Mouse (Mus musculus) liver, postnatal 0 days (tissue): ENCODE data around the gene Twf2. TPM values are rescaled to one million over a fixed set of nuclear protein-coding genes. Genes with fewer than 3 reads are reported as not detected.

Experiments
- ATAC-seq: fragments of 200-750 bp; cut with Nextera tagmentation; 2 replicates; pipeline ENCODE4 v1.8.0; 2017; ENCODE audit warnings: mild to moderate bottlenecking, moderate library complexity
- DNase-seq: peaks from one replicate; pipeline ENCODE4 v3.0.0-alpha.2; 2016
- H3K27ac ChIP-seq: fragments of 300-500 bp; sonication (generic); 2 replicates; pipeline ENCODE4 v1.5.1; 2014; ENCODE audit warnings: antibody characterized with exemption, moderate library complexity, mild to moderate bottlenecking, low read depth
- H3K27me3 ChIP-seq: fragments of 300-500 bp; sonication (generic); 2 replicates; pipeline ENCODE4 v1.6.1; 2014; ENCODE audit warnings: low read length, control low read depth, mixed read lengths; ENCODE audit not compliant: insufficient read depth
- H3K36me3 ChIP-seq: fragments of 300-500 bp; sonication (generic); replicated peaks from 2 replicates; pipeline ENCODE4 v1.6.1; 2014; ENCODE audit warnings: mild to moderate bottlenecking, control low read depth, low read length, moderate library complexity, mixed read lengths; ENCODE audit not compliant: insufficient read depth
- H3K4me1 ChIP-seq: fragments of 300-500 bp; sonication (generic); 2 replicates; pipeline ENCODE4 v1.6.1; 2014; ENCODE audit warnings: antibody characterized with exemption, mild to moderate bottlenecking, control low read depth; ENCODE audit not compliant: insufficient read depth
- H3K4me2 ChIP-seq: fragments of 300-500 bp; sonication (generic); 2 replicates; pipeline ENCODE4 v1.6.1; 2014; ENCODE audit warnings: low read depth, mild to moderate bottlenecking, low read length, moderate library complexity, mixed read lengths
- H3K4me3 ChIP-seq: fragments of 300-500 bp; sonication (generic); 2 replicates; pipeline ENCODE4 v1.5.1; 2014; ENCODE audit warnings: low read depth, low read length
- H3K9ac ChIP-seq: fragments of 300-500 bp; sonication (generic); replicated peaks from 2 replicates; pipeline ENCODE4 v1.6.1; 2014; ENCODE audit warnings: mild to moderate bottlenecking, moderate library complexity
- H3K9me3 ChIP-seq: fragments of 300-500 bp; sonication (generic); 2 replicates; pipeline ENCODE4 v1.6.1; 2016; ENCODE audit warnings: mild to moderate bottlenecking, control low read depth, low read length, mixed read lengths
- CTCF ChIP-seq: sonication (generic); IDR thresholded peaks from 2 replicates; pipeline ENCODE4 v1.5.1; 2016; ENCODE audit warnings: antibody characterized with exemption, low read depth
- EP300 ChIP-seq: IDR thresholded peaks from 2 replicates; pipeline ENCODE4 v1.6.1; 2016; ENCODE audit warnings: antibody characterized with exemption, low read depth, mild to moderate bottlenecking
- WGBS: fragments of 180-500 bp; shearing (Covaris S2); extraction: QIAGEN DNeasy Blood & Tissue Kit; methylation state at CpG from one replicate; pipeline ENCODE4 v1.1.7; 2014; ENCODE audit not compliant: insufficient replicate concordance; 5-methylcytosine and 5-hydroxymethylcytosine counted together
- polyA plus RNA-seq: library from polyadenylated mRNA; unstranded; fragments of >200 nt; fragmentation: Nextera tagmentation; extraction: Ambion mirVana; gene quantifications from 2 replicates; pipeline ENCODE4 v1.2.1, GENCODE M21; 2015

Gene Twf2
- polyA plus RNA-seq, 1 experiment from 2014 or later = 23.0 TPM

- TF ChIP-seq EP300 (no peak), CTCF (no peak)
- Histone ChIP-seq H3K4me1 (peaks cover 29% of the 10 kb centered on the region), H3K36me3 (peaks cover 12% of the 10 kb centered on the region), H3K27ac (0 out of 2 replicates have a peak overlapping the region, but pooled peaks have one; percentile 11), H3K4me3 (peak overlapping the region; percentile 69; the same call in 1 of the 2 replicates), H3K9me3 (no peaks in the 10 kb centered on the region), H3K4me2 (peak overlapping the region; percentile 85), H3K27me3 (no peaks in the 10 kb centered on the region), H3K9ac (no peak overlapping the region)
- ATAC-seq = no peak
- no peak for DNase-seq
- WGBS = 78% methylated on average over 3 of the region's 3 CpGs
These were observed 5.7 kb upstream of the Twf2 start for GRCm38 (mm10) chr9:106197081-106197713.

- Histone ChIP-seq H3K4me1 (peaks cover 27% of the 10 kb centered on the region), H3K4me2 (peak overlapping the region; percentile 85), H3K9me3 (no peaks in the 10 kb centered on the region), H3K36me3 (peaks cover 12% of the 10 kb centered on the region), H3K9ac (no peak overlapping the region), H3K27me3 (no peaks in the 10 kb centered on the region), H3K4me3 (peak overlapping the region; percentile 69), H3K27ac (no peak overlapping the region)
- WGBS = 85% methylated on average over 9 of the region's 9 CpGs
- TF ChIP-seq CTCF = no peak
- no peak for TF ChIP-seq EP300
- ATAC-seq (no peak), DNase-seq (no peak)
These were observed 5.2 kb upstream of the Twf2 start for GRCm38 (mm10) chr9:106197732-106198131.

GRCm38 (mm10) chr9:106198962-106199458, 3.9 kb upstream of the Twf2 start:
- WGBS = under 1% methylated on average over 46 of the region's 51 CpGs
- H3K27me3 ChIP-seq = no peaks in the 10 kb centered on the region
- ATAC-seq = peak; percentile 59
- H3K36me3 ChIP-seq = peaks cover 12% of the 10 kb centered on the region
- peak overlapping the region; percentile 85 for H3K4me2 ChIP-seq
- peak overlapping the region; percentile 56 for H3K27ac ChIP-seq
- H3K4me3 ChIP-seq = peak overlapping the region; percentile 69
- TF ChIP-seq EP300 (no peak), CTCF (no peak)
- peak; percentile 87 for DNase-seq
- H3K9ac ChIP-seq = peak overlapping the region; percentile 71
- H3K9me3 ChIP-seq = no peaks in the 10 kb centered on the region
- peaks cover 33% of the 10 kb centered on the region for H3K4me1 ChIP-seq

GRCm38 (mm10) chr9:106199535-106200272, 3.2 kb upstream of the Twf2 start, which contains the start of gene Ppm1m:
Gene Ppm1m, minus strand, starts transcription at chr9:106199746.
- DNase-seq (no peak), ATAC-seq (peak; percentile 10; the same call in 1 of the 2 replicates)
- TF ChIP-seq CTCF = no peak
- no peak for TF ChIP-seq EP300
- Histone ChIP-seq H3K27ac (peak within 1 kb of the TSS; percentile 56), H3K9me3 (no peaks in the 10 kb centered on the region), H3K36me3 (peaks cover 12% of the 10 kb centered on the region), H3K4me2 (peak within 1 kb of the TSS; percentile 85), H3K4me3 (peak within 1 kb of the TSS; percentile 69), H3K27me3 (no peaks in the 10 kb centered on the region), H3K4me1 (peaks cover 35% of the 10 kb centered on the region), H3K9ac (peak within 1 kb of the TSS; percentile 71)
- WGBS = 37% methylated on average over 18 of the region's 18 CpGs

- no peak overlapping the region for H3K9ac ChIP-seq
- peak overlapping the region; percentile 93 for H3K4me2 ChIP-seq
- no peak overlapping the region for H3K27ac ChIP-seq
- ATAC-seq = no peak
- no peak overlapping the region for H3K4me3 ChIP-seq
- DNase-seq = no peak
- no peaks in the 10 kb centered on the region for H3K27me3 ChIP-seq
- TF ChIP-seq CTCF (no peak), EP300 (no peak)
- H3K36me3 ChIP-seq = 0 out of 2 replicates have a peak, but pooled peaks cover 2% of the 10 kb centered on the region
- 77% methylated on average over 3 of the region's 3 CpGs for WGBS
- peaks cover 35% of the 10 kb centered on the region for H3K4me1 ChIP-seq
- H3K9me3 ChIP-seq = no peaks in the 10 kb centered on the region
These were observed 1.0 kb upstream of the Twf2 start for GRCm38 (mm10) chr9:106201895-106202294.
